Mouse (Mus musculus) spleen, adult 18-20 months (tissue): Measurements from ENCODE around the gene Tcta.
"Not testable (repeated sequence)": the region's sequence is repeated elsewhere in the genome, so short reads cannot be mapped to it uniquely, and the experiment has no call there.

ENCODE experiments used
- DNase-seq, 2 experiments: peaks; one replicate each; pipeline ENCODE4 v3.0.0; 2022; ENCODE audit warnings: mixed read lengths in 2 of 2

The Tcta gene

DNA sequence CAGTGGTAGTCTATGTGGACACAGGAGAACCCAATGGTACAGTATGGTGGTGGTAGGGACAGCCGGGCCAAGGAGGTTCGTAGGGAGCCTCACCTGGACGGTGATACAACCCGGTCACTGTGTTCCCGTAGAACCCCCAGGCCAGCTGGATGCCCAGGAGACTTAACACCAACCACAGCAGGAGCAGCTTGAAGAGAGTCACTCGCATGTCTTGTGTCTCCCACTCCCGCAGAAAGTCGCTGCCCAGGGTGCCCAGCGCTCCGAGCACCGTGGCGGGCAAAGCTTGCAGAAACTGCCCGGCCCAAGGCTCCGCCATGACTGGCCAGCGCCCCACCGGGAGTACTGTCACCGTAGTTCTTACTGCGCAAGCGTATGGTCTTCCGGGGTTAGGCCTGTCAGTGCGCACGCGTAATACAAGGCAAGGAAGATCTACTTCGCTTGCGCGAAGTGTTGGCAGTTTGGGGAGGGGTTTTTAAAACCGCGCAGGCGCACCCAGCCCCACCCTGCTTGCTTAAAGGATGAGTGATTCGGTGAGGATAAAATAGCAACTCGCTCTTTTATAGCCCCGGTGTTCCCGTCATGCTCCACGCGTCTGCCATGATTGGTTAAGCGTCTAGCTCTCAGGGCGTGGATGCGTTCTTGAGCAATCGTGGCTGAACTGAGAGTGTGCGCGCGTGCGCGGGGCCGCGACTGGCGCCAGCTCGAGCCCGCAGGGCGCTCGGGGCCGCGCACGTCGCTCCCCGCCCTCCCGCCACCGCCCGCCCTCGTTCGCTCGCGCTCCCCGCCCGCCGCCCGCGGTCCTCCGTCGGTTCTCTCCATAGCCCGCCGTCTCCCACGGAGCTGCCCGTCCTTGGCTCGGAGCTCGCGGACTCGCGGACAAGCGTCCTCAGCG lies at the start of gene Tcta, which contains the start of gene Rhoa:
TSS of gene Tcta (minus strand) at position 532 of the 892 bp plus-strand sequence.
TSS of gene Rhoa (plus strand) at position 501 of the 892 bp plus-strand sequence.
- DNase-seq, result peak; percentile 90 to 98

DNA sequence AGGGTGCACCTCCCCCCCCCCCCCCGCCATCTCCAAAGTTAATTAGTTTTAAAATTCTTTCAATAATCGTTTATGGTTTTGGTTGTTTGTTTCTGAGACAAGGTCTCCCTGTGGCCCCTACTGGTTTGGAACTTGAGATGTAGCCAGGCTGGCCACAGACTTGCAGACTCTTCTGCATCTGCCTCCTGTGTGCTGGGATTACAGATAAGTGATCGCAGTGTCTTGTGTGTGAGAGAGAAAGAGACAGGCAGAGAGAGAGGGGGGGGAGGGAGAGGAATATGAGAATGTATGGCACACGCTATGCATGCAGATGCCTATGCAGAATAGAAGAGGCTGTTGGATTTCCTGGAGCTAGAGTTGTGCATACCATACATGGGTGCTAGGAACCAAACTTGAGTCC lies 43.8 kb upstream of the Tcta start:
- DNase-seq, result no peak

DNA sequence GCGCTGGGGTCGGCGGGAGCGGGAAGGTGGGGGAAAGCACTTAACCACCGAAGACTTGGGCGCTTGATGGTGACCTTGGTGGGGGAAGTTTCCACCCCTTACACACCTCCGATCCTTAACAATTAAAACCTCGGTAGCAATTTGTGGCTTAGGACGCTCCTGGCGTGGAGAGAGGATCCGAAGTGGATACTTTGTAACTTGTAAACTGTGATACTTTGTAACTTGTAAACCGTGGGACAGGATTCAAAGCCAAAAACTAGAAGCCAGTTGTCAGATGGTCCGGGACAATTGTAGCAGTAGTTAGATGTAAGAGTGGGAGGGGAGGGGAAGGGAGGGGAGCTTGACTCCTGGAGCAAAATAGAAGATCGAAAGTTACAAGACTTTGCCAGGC lies 42.3 kb upstream of the Tcta start:
- no peak for DNase-seq

DNA sequence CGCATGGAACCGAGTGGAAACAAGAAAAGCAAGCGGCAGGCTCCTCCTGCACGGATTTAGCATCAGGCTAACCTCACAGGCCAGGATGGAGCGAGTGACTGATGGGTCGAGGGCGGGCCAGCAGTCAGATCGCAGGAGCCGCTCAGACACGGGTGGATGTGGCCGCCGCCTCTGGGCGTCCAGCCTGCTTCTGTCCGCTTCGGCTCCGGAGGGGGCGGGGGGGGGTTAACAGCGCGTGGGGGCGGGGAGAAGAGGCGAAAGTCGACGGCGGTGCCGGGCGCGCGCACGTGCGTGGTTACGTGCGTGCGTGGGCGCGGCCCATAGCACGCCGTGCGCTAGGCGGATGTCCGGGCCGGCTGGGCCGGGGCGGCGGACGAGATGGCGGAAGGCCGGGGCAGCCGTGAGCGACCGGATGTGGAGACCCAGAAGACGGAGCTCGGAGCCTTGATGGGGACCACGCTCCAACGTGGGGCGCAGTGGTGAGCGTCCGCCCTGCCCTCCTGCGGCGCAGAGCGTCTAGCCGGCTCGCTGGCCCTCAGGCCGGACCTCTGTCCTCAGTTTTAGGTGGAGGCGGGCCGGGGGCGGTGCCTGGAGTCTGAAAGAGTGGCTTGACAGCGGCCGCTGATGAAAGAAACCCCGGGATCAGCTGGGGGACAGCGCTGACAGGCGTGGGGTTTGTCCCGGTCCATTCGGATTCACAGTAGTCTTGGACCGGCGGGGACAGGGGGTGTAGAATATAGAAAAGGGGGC lies 41.8 kb upstream of the Tcta start, which contains the start of gene Usp4:
TSS of gene Usp4 (plus strand) at position 314 of the 750 bp plus-strand sequence.
- DNase-seq, result peak; percentile 83 to 87

DNA sequence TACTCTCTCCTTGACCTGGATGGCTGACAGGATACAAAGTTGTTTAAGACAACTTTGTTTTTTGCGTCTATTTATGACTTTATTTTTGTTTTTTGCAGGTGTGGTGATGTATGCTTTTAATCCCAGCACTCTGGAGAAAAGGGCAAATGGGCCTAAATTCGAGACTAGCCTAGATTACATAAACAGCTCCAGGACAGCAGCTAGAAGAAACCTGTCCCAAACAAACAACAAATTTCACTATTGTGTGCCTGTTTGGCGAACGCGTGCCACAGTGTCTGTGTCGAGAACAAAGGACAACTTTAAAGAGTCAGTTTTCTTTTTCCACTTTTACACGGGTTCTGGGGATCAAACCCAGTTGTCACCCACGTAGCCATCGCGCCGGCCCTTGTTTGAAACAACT lies 41.1 kb upstream of the Tcta start:
- DNase-seq, result no peak

DNA sequence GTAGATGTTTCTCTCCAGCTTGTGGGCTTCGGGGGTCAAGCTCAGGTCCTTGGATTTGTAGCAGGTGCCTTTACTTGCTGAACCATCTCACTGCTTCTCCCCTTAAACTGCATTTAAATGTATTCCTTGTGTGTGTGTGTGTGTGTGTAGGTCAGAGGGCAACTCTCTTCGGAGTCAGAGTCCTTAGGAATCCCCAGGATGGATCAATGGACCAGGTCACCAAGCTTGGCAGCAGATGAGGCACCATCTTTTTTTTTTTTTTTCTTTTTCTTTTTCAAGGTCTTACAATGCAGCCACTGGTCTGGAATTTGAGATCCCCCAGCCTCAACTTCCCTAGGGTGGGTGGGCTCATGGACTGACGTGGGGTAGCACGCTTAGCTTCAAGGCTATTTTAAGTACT lies 38.5 kb upstream of the Tcta start:
- no peak for DNase-seq

DNA sequence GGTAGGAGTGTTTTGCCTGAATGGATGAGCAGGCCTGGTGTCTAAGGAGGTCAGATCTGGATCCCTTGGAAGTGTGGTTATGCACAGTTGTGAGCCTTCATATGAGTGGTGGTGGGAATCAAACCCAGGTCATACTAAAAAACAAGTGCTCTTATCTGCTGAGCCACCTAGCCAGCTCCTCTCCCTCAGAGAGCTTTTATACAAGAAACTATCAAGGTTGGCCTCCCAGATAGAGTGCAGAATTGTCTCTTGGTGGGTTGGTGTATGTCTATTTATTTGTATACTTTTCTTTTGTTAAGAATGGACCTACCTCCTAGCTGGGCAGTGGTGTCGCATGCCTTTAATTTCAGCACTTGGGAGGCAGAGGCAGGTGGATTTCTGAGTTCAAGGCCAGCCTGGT lies 37.9 kb upstream of the Tcta start:
- DNase-seq, result no peak

DNA sequence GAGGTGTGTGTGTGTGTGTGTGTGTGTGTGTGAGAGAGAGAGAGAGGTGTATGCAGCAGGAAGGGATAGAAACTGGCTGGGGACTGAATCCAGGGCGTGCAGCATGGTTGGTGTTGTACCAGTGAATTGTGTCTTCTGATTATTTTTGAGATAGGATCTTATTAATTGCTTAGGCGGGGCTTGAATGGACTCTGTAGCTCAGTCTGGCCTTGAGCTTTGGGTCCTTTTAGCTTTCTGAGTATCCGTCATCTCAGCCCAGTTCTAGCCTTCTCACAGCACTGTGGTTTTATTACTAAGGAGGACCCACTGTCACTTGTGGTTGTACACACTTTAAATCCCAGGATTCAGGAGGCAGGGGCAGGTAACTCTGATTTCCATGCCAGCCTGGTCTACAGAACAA lies 37.4 kb upstream of the Tcta start:
- no peak for DNase-seq

DNA sequence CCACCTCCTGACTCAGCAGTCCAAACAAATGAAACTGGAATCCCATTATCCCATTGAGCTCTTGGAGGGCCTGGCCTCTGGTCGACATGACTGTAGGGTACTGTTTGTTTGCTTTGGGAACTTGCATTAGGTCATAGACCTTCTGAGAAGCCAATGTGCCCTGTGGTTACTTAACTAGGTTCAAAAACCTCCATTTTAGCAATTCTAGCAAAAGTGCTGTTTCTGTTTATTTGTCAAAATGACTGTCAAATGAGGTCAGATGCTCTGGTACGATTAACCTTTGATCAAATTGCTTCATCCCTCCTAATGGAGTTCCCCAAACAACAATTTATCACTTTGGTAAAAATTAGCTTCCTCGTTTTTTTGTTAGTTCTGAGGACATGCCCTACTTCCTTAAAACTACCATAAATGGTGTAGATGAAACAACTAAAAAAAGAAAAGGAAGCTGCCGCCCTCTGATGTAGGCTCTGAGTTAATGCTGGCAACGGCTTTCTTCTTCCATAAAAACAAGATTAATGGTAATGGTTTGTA lies 36.4 kb upstream of the Tcta start:
- DNase-seq, result peak in 1 of 2 experiments; percentile 18

DNA sequence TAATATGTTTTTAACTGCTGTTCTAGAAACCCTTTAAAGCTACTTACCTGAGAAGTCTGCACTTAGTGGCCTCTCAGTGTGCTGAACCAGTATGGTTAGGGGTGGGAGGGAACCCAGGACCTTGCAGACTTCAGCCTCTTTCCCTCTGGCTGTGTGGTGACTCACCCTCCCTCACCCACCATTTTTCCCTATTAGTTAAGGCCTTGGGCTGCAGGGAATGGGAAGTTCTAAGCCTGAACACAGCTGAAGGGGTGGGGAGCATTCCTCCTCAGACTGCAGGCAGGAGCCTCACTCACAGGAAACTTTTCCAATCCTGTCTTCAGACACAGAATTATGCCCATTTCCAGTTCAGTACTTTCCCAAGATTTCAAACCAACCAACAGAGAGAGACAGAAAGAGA lies 35.8 kb upstream of the Tcta start:
- no peak for DNase-seq

DNA sequence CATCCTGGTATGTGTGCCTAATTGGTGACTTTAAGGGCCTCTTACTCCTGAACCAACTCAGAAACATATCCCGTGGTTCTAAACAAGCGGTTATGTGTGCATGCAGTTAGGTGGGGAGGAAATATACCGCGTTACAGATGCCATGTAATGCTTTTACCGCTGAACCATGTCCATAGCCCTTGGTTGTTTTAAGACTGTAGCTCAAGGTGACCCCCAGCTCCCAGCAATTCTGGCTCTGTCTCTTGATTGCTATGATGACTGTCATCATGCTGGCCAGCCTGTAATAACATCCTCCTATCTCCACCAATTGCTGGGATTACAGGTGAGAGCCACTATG lies 35.1 kb upstream of the Tcta start:
- no peak for DNase-seq

DNA sequence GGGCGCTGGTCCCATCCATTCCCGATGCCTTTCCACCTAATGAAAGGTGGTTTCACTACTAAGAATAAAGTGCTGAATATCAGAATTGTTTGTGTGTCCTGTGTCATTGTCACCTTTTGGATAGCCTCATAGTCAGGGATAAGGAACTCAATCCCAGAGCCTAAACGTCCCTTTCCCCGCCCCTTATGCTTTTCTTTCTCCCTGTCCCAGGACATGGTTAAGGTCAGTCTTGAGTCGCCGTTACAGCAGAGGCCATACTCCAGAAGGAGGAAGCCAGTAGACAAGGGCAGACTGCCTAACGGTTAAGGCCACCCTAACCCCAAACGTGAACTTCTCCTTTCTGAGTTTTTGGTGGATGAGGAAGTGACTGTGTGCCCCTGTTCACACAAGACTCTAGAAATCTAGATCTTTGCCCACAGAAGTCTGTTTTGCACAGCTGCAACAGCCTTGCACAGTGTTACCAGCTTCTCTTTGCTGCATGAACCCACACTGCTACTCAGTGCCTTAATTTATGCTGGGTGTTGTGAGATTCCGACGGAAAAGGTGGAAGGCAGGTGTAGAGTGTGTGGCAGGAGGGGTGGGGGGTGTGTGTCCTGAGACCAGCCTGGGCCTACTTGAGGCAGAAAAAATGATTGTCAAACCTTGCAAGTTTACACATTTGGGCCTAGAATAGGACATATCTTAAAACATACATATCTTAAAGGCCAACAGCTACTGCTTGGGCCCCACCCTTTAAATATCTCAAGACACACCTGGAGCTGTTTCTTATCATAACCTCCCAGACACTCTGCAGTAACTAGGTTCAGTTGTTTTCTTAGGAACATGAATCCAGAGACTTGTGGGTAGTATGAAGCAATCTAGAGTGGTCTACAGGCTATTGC lies 34.5 kb upstream of the Tcta start:
- DNase-seq, result peak; percentile 26 to 44

DNA sequence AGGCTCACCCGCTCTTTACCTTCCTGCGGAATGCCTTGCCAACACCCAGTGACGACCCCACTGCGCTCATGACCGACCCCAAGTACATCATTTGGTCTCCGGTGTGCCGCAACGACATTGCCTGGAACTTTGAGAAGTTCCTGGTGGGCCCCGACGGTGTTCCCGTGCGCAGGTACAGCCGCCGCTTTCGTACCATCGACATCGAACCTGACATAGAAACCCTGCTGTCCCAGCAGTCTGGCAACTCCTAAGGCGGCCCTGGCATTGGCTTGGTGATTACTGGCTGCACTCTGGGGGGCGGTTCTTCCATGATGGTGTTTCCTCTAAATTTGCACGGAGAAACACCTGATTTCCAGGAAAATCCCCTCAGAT lies 33.9 kb upstream of the Tcta start:
- peak; percentile 13 to 27 for DNase-seq

DNA sequence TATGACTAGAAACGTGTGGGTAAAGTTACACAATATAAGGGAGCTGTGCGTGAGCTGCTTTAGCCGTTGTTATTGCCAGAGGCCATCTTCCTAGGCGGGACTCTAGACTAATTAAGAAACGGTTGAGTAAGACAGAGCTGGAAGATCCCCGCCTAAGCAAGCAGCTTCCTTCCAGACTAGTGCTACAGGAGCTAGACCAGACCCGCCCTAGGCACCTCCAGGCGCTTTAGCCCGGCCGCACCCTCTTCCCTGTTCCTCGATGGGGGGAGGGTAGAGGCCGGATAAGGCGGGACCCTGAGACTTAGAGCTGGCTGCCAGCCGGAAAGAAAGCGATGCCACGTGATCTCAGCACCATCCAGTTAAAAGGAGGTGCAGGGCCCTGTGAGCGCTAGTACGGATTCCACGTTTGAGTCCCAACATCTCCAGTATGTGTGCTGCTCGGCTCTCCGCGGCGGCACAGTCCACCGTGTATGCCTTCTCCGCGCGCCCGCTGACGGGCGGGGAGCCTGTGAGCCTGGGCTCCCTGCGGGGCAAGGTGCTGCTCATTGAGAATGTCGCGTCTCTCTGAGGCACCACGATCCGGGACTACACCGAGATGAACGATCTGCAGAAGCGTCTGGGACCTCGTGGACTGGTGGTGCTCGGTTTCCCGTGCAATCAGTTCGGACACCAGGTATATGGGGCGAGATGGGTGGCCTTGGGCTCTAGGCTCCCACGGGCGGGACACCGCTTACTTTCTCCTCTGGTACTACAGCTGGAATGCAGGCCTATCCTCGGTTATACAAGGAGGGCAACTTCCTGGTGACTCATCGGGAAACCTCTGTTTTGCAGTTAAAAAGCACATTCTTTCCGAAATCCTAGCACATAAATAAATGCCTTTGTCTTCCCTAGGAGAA lies 33.2 kb upstream of the Tcta start, which contains the start of gene Gpx1:
TSS of gene Gpx1 (plus strand) at position 18 of the 896 bp plus-strand sequence.
- DNase-seq, result peak; percentile 81 to 86

DNA sequence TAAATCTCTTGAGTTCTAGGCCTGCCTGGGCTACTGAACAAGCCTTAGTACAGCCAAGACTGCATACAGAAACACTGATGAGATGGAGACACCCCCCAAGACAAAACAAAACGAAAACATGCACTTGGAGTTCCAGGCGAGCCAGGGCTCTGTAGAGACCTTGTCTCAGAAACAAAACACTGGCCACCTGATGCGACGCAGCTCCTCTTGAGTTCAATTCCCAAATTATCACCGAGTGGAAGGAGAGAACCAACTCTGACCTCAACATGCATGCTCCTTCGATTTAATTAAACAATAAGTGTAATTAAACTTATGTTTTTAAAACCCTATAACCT lies 32.6 kb upstream of the Tcta start:
- DNase-seq, result no peak

DNA sequence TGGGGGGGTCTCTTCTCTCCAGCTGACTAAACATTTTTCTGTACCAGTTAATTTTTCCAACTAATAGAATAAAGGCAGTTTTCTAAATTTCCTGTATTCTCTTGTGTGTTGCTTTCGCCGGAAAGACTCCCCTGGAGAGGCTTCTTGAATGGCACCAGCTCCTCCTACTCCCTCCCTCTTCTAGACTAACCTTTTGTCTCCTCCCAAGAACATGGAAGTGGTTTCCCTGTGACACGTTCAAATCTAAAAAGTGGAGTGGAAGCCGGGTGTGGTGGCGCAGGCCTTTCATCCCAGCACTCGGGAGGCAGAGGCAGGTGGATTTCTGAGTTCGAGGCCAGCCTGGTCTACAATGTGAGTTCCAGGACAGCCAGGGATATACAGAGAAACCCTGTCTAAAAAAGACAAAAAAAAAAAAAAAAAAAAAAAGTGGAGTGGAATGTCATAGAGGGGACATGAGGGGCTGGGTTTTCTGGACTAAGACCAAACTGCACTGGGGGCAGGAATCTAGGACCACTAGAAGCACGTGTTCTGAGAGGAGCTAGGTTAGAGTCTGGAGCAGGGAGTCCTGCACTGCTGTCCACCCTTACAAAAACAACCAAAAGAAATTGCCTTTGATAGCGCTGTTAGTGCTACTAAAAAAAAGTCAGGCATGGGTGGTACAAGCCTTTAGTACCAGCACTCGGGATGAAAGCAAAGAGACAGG lies 32.0 kb upstream of the Tcta start:
- no peak for DNase-seq

DNA sequence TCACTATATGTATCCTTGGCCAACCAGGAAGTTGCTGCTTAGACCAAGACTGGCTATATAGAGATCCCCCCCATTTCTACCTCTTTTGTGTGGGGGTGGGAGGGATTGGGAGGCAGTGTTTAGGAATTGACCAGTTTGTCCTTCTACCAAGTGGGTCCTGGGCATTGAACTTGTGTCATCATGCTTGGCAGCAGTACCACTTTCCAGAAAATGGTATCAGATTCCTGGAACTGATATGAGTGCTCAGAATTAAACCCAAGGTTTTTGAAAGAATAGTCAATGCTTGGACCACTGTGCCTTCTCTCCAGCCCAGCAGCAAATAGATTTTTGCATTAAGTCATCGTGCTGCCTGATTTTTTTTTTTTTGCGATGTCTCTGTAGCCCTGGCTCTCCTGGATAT lies 19.9 kb upstream of the Tcta start:
- no peak for DNase-seq

DNA sequence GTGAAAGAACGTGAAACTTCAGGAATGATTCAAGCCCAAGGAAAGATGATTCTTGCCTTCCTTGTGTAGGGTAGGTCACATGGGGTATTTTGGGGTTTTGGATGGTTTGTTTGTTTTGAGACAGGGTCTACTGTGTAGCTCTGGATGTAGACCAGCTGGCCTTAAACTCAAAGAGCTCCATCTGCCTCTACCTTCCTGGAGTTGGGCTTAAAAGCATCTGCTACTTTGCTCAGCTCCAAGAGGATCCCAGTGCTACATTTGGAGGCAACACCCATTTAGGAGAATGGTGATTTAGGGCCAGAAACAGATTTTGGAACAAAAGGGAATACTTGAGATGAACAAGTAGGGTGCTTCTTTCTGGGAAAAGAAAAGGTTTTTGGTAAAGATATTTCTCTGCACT lies 18.8 kb upstream of the Tcta start:
- DNase-seq, result no peak

DNA sequence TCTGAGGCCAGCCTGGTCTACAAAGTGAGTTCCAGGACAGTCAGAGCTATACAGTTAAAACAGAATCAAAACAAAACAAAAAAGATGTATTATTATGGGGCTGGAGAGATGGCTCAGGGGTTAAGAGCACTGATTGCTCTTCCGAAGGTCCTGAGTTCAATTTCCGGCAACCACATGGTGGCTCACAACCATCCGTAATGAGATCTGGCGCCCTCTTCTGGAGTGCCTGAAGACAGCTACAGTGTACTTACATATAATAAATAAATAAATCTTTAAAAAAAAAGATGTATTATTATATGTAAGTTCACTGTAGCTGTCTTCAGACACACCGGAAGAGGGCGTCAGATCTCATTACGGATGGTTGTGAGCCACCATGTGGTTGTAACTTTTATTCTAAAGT lies 16.1 kb upstream of the Tcta start:
- DNase-seq, result not testable (repeated sequence)

DNA sequence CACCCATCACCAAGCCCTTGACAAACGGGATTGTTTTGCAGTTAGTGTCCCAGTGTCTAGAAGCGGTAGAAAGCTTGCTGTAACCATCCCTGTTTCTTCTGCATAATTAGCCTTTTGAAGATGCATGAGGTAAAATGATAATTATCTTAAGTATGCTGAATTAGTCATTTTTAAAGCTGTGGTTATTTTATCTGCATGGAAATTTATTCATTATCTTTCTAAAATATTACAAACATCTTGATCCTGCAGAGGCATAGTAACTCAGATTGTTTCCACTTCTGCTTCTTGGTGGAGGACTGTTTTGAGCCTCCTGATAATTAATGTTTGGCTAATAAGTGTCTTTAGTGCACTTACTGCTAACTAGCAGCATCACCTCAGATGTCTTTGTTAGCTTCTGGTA lies 12.5 kb upstream of the Tcta start:
- no peak for DNase-seq

DNA sequence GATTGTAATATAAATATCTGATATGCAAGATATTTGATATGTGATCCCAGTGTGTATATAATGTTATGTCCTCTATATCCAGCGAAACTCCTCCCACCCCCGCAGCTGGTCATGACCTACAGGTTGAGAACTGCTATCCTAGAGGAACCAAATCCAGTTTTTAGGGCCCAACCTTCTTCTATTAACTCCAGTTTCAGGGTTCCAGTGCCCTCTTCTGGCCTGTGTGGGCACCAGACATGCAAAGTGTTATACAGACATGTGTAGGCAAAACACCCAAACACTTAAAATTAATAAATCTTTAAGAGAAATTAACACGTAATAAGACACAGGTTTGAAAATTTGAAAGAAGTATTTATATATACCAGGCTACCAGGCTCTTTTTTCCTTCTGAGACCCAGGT lies 11.6 kb upstream of the Tcta start:
- DNase-seq, result no peak
